Mouse (Mus musculus) spleen, adult 2 months (tissue): Measurements from ENCODE around the gene Sphk1. TPM values are rescaled to one million over a fixed set of nuclear protein-coding genes. Genes with fewer than 3 reads are reported as not detected.

Source experiments
- DNase-seq, 2 experiments: peaks; one replicate each; pipeline versions ENCODE4 v3.0.0 to v3.0.0-alpha.2; 2012 to 2021; ENCODE audit warnings: low spot score in 2 of 2, low read depth in 1 of 2
- H3K27ac ChIP-seq: fragments of 200-500 bp; 2 replicates; pipeline ENCODE4 v1.5.1; 2012; ENCODE audit warnings: low read length, inconsistent platforms; ENCODE audit not compliant: insufficient read depth
- H3K27me3 ChIP-seq: fragments of 200-500 bp; 2 replicates; pipeline ENCODE4 v1.6.1; 2012; ENCODE audit warnings: mild to moderate bottlenecking, moderate library complexity, low read length, inconsistent platforms; ENCODE audit not compliant: control insufficient read depth, insufficient read depth
- H3K36me3 ChIP-seq: fragments of 200-500 bp; 2 replicates; pipeline ENCODE4 v1.6.1; 2012; ENCODE audit warnings: mild to moderate bottlenecking, low read length, inconsistent platforms; ENCODE audit not compliant: control insufficient read depth, insufficient read depth
- H3K4me1 ChIP-seq: fragments of 200-500 bp; 2 replicates; pipeline ENCODE4 v1.6.1; 2011; ENCODE audit warnings: inconsistent platforms; ENCODE audit not compliant: control insufficient read depth, insufficient read depth, insufficient read length
- H3K4me3 ChIP-seq: fragments of 200-500 bp; 2 replicates; pipeline ENCODE4 v1.5.1; 2011; ENCODE audit warnings: mild to moderate bottlenecking, inconsistent platforms; ENCODE audit not compliant: insufficient read depth, insufficient read length; ENCODE audit errors: extremely low read depth
- CTCF ChIP-seq: fragments of 200-500 bp; IDR thresholded peaks from 2 replicates; pipeline ENCODE4 v1.5.1; 2011; ENCODE audit warnings: mild to moderate bottlenecking, inconsistent platforms; ENCODE audit not compliant: insufficient read depth, insufficient read length, insufficient replicate concordance; ENCODE audit errors: extremely low read depth
- POLR2A ChIP-seq: fragments of 200-500 bp; IDR thresholded peaks from 2 replicates; pipeline ENCODE4 v1.6.1; 2011; ENCODE audit warnings: low read depth, low read length, inconsistent platforms
- WGBS: fragments of 180-500 bp; shearing (Covaris S2); methylation state at CpG from one replicate; pipeline ENCODE4 v1.1.7; 2018; 5-methylcytosine and 5-hydroxymethylcytosine counted together
- polyA plus RNA-seq: library from polyadenylated mRNA; depleted of rRNA; stranded (reverse); fragments of >200 nt; gene quantifications from 2 replicates; pipeline ENCODE4 v1.2.3, GENCODE M21; 2012

The Sphk1 gene
- polyA plus RNA-seq, 1 experiment = 15.5 TPM

GRCm38 (mm10) chr11:116532810-116533338 is 2.1 kb downstream of the Sphk1 start:
- WGBS = under 1% methylated on average over 49 of the region's 50 CpGs
- TF ChIP-seq POLR2A (no peak), CTCF (no peak)
- peak in 1 of 2 experiments; percentile 22 for DNase-seq
- peaks cover 16% of the 10 kb centered on the region for H3K4me1 ChIP-seq
- H3K27ac ChIP-seq = peak overlapping the region; percentile 24; the same call in 1 of the 2 replicates
- H3K27me3 ChIP-seq = peaks cover 24% of the 10 kb centered on the region
- peak overlapping the region; percentile 48 for H3K4me3 ChIP-seq
- no peaks in the 10 kb centered on the region for H3K36me3 ChIP-seq

DNA sequence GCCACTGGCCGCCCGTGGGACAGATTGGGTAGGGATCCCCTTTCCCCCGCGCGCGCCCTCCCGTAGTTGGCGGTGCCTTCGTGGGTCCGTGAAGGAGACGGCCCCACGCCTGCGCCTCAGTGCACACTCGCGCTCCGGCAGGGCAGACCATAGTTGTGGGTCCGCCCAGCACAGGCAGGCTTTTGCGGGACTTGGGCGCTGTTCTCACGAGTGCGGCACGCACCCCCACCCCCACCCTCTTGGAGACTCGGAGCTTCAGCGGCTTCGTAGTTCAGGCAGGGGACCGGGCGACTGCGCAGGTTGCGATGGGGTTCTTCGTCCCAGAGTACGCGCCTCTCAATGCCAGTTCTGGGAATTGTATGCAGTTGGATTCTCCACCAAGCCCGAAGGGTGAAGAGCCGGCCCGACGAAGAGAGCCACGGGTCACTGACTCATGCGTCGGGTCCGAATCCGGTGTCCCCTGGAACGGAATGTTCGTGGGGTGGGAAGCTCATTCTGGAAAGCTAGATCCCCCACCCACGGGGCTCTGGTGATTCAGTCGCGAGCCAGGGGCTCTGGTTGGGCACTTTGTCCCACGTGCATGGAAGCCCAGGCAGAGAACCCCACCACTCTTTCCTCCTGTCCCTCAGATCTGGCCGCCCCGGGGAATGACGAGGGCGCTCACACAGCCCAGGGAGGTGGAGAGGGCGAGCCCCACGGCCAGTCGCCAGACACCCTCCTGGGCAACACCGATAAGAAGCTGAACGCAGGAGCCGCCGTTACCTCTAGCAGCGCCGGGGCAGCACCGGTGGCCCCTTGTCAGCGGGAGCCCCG is 2.8 kb downstream of the Sphk1 start:
- H3K27me3 ChIP-seq = peaks cover 24% of the 10 kb centered on the region
- DNase-seq = no peak
- 1% methylated on average over 63 of the region's 63 CpGs for WGBS
- peaks cover 16% of the 10 kb centered on the region for H3K4me1 ChIP-seq
- peak overlapping the region; percentile 63; the same call in 1 of the 2 replicates for H3K27ac ChIP-seq
- no peak for TF ChIP-seq POLR2A
- no peak for TF ChIP-seq CTCF
- peaks cover 4% of the 10 kb centered on the region for H3K36me3 ChIP-seq
- H3K4me3 ChIP-seq = peak overlapping the region; percentile 48

- Histone ChIP-seq H3K27ac (peak overlapping the region; percentile 63; the same call in 1 of the 2 replicates), H3K36me3 (peaks cover 12% of the 10 kb centered on the region), H3K4me1 (peaks cover 16% of the 10 kb centered on the region), H3K27me3 (peaks cover 24% of the 10 kb centered on the region), H3K4me3 (peak overlapping the region; percentile 48; the same call in 1 of the 2 replicates)
- 19% methylated on average over 20 of the region's 20 CpGs for WGBS
- TF ChIP-seq CTCF = peak; percentile 29; the same call in 1 of the 2 replicates
- no peak for TF ChIP-seq POLR2A
- DNase-seq = peak in 1 of 2 experiments; percentile 26
Observed at GRCm38 (mm10) chr11:116534154-116534865, 3.6 kb downstream of the Sphk1 start.

GRCm38 (mm10) chr11:116536685-116537084 is 6.0 kb downstream of the Sphk1 start:
- Histone ChIP-seq H3K27ac (no peak overlapping the region), H3K4me1 (peaks cover 16% of the 10 kb centered on the region), H3K27me3 (peaks cover 20% of the 10 kb centered on the region), H3K36me3 (peaks cover 31% of the 10 kb centered on the region), H3K4me3 (no peak overlapping the region)
- no peak for DNase-seq
- TF ChIP-seq POLR2A = no peak
- TF ChIP-seq CTCF = no peak
- 82% methylated on average over 7 of the region's 7 CpGs for WGBS

DNA sequence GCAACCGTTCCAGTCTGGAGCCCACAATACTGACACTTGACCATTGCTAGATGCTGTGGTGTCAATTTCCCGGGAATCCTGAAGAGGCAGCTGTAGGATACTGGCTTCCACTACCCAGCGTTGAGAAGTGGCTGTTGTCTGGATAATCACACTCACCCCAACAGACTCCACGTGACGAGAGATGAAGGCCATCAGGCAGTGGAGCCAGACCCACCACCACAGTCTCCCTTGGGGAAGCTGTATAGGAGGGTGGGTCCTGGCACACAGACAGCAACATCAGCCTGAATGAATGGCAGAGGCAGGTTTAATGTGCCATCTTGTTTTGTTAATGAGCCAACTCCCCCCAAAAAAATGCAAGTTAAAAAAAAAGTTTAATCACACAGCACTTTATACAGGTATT is 6.7 kb downstream of the Sphk1 start:
- no peak for DNase-seq
- Histone ChIP-seq H3K27ac (no peak overlapping the region), H3K36me3 (peaks cover 35% of the 10 kb centered on the region), H3K4me1 (peaks cover 14% of the 10 kb centered on the region), H3K4me3 (no peak overlapping the region), H3K27me3 (peaks cover 17% of the 10 kb centered on the region)
- WGBS = 84% methylated on average over 5 of the region's 5 CpGs
- TF ChIP-seq POLR2A (no peak), CTCF (no peak)

- Histone ChIP-seq H3K36me3 (peaks cover 37% of the 10 kb centered on the region), H3K4me3 (no peak overlapping the region), H3K4me1 (peaks cover 6% of the 10 kb centered on the region), H3K27ac (no peak overlapping the region), H3K27me3 (peaks cover 10% of the 10 kb centered on the region)
- no peak for TF ChIP-seq CTCF
- no peak for DNase-seq
- 92% methylated on average over 12 of the region's 12 CpGs for WGBS
Observed at GRCm38 (mm10) chr11:116538142-116538735, 7.5 kb downstream of the Sphk1 start.

- H3K27me3 ChIP-seq = no peaks in the 10 kb centered on the region
- H3K27ac ChIP-seq = no peak overlapping the region
- TF ChIP-seq POLR2A = no peak
- no peak for TF ChIP-seq CTCF
- H3K4me1 ChIP-seq = no peaks in the 10 kb centered on the region
- H3K4me3 ChIP-seq = no peak overlapping the region
- 96% methylated on average over 11 of the region's 11 CpGs for WGBS
- peaks cover 56% of the 10 kb centered on the region for H3K36me3 ChIP-seq
- DNase-seq = no peak
Observed at GRCm38 (mm10) chr11:116541183-116541582, 10.5 kb downstream of the Sphk1 start.
